Mouse (Mus musculus): ENCODE measurements around the gene Adgre5. TPM values are rescaled to one million over a fixed set of nuclear protein-coding genes. Genes with fewer than 3 reads are reported as not detected.
A peak's percentile ranks its signal among the peaks of the same experiment; 100 is the strongest.

The Adgre5 gene
- polyA plus RNA-seq, 1 experiment from 2014 or later = 12.2 TPM

DNA sequence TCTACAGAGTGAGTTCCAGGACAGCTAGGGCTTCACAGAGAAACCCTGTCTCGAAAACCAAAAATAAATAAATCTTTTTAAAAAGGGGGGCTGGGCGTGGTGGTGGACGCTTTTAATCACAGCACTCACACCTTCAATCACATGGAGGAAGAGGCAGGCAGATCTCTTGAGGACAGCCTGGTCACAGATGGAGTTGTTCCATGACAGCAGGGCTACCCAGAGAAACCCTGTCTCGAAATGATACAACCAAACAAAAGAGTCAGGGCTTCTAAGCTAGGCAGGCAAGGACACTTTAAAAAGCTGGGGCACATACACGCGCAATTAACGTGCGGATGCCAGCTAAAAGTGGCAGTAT, 26.5 kb downstream of the Adgre5 start:
- no peaks in the 10 kb centered on the region for H3K9me3 ChIP-seq (ENCODE audit: control insufficient read depth, low read length)
- DNase-seq (ENCODE audit: low spot score) (no peak), ATAC-seq (replicated peaks; ENCODE audit: low FRiP score) (peak; percentile 56; the same call in 1 of the 2 replicates)
- H3K27ac ChIP-seq (ENCODE audit: low read depth, low read length) = no peak overlapping the region
- H3K36me3 ChIP-seq (ENCODE audit: control insufficient read depth, insufficient read depth, low read length) = peaks cover 2% of the 10 kb centered on the region; the same call in 1 of the 2 replicates
- WGBS = 13% methylated on average over 8 of the region's 8 CpGs
- no peak overlapping the region for H3K9ac ChIP-seq (ENCODE audit: low read length)
- H3K27me3 ChIP-seq (ENCODE audit: control insufficient read depth, insufficient read depth, low read length) = no peaks in the 10 kb centered on the region
- peaks cover 7% of the 10 kb centered on the region; the same call in 1 of the 2 replicates for H3K4me1 ChIP-seq (replicated peaks; ENCODE audit: control insufficient read depth, insufficient read depth, low read length)
- H3K4me2 ChIP-seq (ENCODE audit: low read depth, low read length, severe bottlenecking) = peak overlapping the region; percentile 38; the same call in 1 of the 2 replicates
- peak overlapping the region; percentile 90 for H3K4me3 ChIP-seq (ENCODE audit: low read depth, low read length)

DNA sequence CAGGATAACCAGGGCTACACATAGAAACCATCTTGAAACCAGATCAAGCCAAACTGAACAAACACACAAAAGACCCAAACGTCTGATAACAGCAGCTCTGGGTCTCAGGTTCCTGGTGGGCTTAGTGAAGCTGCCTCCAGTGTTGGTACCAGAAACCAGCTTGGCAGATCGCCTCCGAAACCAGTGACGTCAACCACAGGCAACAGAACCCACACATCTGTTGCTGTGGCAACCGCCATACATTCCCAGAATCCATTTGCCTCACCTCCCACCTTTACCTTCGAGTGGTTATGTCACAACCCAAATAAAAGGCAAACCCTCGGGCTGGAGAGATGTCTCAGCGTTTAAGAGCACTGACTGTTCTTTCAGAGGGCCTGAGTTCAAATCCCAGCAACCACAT, 33.6 kb downstream of the Adgre5 start:
- Histone ChIP-seq H3K27me3 (ENCODE audit: control insufficient read depth, insufficient read depth, low read length) (no peaks in the 10 kb centered on the region), H3K9ac (ENCODE audit: low read length) (no peak overlapping the region), H3K36me3 (ENCODE audit: control insufficient read depth, insufficient read depth, low read length) (no peaks in the 10 kb centered on the region), H3K4me3 (ENCODE audit: low read depth, low read length) (no peak overlapping the region), H3K27ac (ENCODE audit: low read depth, low read length) (no peak overlapping the region), H3K4me1 (replicated peaks; ENCODE audit: control insufficient read depth, insufficient read depth, low read length) (no peaks in the 10 kb centered on the region), H3K4me2 (ENCODE audit: low read depth, low read length, severe bottlenecking) (no peak overlapping the region), H3K9me3 (ENCODE audit: control insufficient read depth, low read length) (no peaks in the 10 kb centered on the region)
- ATAC-seq (replicated peaks; ENCODE audit: low FRiP score) (no peak), DNase-seq (ENCODE audit: low spot score) (no peak)
- 82% methylated on average over 8 of the region's 8 CpGs for WGBS

DNA sequence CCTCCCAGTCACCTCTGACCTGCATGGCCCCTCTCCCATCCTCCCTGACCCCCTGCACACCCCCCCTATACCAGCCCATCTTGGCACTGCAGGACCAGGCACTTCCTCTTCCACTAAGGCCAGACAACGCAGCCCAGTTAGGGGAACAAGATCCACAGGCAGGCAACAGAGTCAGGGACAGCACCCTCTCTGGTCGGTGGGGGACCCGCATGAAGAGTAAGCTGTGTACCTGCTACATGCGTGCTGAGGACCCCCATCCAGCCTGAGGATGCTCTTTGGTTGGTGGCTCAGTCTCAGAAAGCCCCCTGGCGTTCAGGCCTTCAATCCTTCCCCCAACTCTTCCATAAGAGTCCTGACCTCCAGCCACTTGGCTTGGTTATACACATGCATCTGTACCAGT, 34.7 kb downstream of the Adgre5 start:
- ATAC-seq (replicated peaks; ENCODE audit: low FRiP score) = no peak
- WGBS = 62% methylated on average over 5 of the region's 5 CpGs
- H3K4me1 ChIP-seq (replicated peaks; ENCODE audit: control insufficient read depth, insufficient read depth, low read length) = no peaks in the 10 kb centered on the region
- H3K4me3 ChIP-seq (ENCODE audit: low read depth, low read length) = no peak overlapping the region
- no peak overlapping the region for H3K27ac ChIP-seq (ENCODE audit: low read depth, low read length)
- H3K9me3 ChIP-seq (ENCODE audit: control insufficient read depth, low read length) = no peaks in the 10 kb centered on the region
- no peak overlapping the region for H3K4me2 ChIP-seq (ENCODE audit: low read depth, low read length, severe bottlenecking)
- no peak overlapping the region for H3K9ac ChIP-seq (ENCODE audit: low read length)
- no peaks in the 10 kb centered on the region for H3K36me3 ChIP-seq (ENCODE audit: control insufficient read depth, insufficient read depth, low read length)
- no peaks in the 10 kb centered on the region for H3K27me3 ChIP-seq (ENCODE audit: control insufficient read depth, insufficient read depth, low read length)
- DNase-seq (ENCODE audit: low spot score) = no peak

DNA sequence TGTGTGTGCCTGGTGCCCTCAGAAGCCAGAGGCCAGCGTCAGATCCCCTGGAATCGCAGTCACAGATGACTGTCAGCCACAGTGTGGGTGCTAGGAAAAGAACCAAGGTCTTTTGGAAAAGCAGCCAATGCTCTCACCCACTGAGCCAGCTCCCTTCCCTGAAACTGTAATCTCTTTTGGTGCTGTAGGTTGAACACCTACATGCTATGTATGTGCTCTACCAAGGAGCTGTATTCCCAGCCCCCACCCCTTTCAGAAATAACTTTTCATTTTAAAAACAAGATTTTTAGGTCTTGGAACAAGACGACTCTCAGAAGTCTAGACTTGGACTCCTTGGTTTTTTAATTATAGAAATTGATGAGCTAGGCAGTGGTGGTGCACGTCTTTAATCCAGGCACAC, 37.7 kb downstream of the Adgre5 start:
- DNase-seq (ENCODE audit: low spot score) (no peak), ATAC-seq (replicated peaks; ENCODE audit: low FRiP score) (no peak)
- no peak overlapping the region for H3K4me2 ChIP-seq (ENCODE audit: low read depth, low read length, severe bottlenecking)
- peaks cover 1% of the 10 kb centered on the region; the same call in 1 of the 2 replicates for H3K4me1 ChIP-seq (replicated peaks; ENCODE audit: control insufficient read depth, insufficient read depth, low read length)
- no peak overlapping the region for H3K27ac ChIP-seq (ENCODE audit: low read depth, low read length)
- no peaks in the 10 kb centered on the region for H3K36me3 ChIP-seq (ENCODE audit: control insufficient read depth, insufficient read depth, low read length)
- no peaks in the 10 kb centered on the region for H3K9me3 ChIP-seq (ENCODE audit: control insufficient read depth, low read length)
- WGBS = 80% methylated on average over 4 of the region's 4 CpGs
- H3K27me3 ChIP-seq (ENCODE audit: control insufficient read depth, insufficient read depth, low read length) = no peaks in the 10 kb centered on the region
- no peak overlapping the region for H3K9ac ChIP-seq (ENCODE audit: low read length)
- H3K4me3 ChIP-seq (ENCODE audit: low read depth, low read length) = no peak overlapping the region

DNA sequence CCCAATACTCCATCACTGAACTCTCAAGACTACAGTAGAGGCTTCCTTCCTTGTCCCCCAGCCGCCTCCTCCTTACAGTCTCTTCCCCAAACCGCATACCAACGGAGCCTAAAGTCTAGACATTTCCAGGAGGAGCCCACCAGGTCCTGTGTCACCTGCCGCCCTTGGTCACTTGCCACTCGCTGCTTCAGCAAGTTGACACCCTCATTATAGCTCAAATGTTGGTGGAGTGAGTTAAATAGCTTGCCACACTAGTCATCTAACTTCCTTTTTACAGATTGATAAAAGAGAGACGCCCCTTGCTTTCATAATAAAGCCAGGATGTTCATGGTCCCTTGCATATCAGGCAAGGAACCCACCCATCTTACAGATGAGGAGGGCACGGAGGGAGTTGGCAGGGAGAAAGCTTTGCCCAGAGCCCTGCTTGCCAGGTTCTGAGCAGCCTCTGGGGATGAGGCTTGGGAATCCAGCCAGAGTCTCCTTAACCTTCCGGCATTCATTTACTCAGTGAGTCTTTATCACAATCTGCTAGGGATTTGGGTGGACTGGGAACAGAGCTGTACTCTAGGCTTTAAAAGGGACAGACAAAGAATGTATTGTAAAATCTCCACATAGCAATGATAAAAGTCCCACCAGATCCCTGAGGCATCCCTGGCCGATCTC, 40.6 kb downstream of the Adgre5 start:
- Histone ChIP-seq H3K27ac (ENCODE audit: low read depth, low read length) (no peak overlapping the region), H3K27me3 (ENCODE audit: control insufficient read depth, insufficient read depth, low read length) (no peaks in the 10 kb centered on the region), H3K4me2 (ENCODE audit: low read depth, low read length, severe bottlenecking) (no peak overlapping the region), H3K4me3 (ENCODE audit: low read depth, low read length) (no peak overlapping the region), H3K4me1 (replicated peaks; ENCODE audit: control insufficient read depth, insufficient read depth, low read length) (peaks cover 1% of the 10 kb centered on the region; the same call in 1 of the 2 replicates), H3K9me3 (ENCODE audit: control insufficient read depth, low read length) (no peaks in the 10 kb centered on the region), H3K36me3 (ENCODE audit: control insufficient read depth, insufficient read depth, low read length) (no peaks in the 10 kb centered on the region), H3K9ac (ENCODE audit: low read length) (no peak overlapping the region)
- ATAC-seq (replicated peaks; ENCODE audit: low FRiP score) = no peak
- no peak for DNase-seq (ENCODE audit: low spot score)
- WGBS = 84% methylated on average over 9 of the region's 9 CpGs

DNA sequence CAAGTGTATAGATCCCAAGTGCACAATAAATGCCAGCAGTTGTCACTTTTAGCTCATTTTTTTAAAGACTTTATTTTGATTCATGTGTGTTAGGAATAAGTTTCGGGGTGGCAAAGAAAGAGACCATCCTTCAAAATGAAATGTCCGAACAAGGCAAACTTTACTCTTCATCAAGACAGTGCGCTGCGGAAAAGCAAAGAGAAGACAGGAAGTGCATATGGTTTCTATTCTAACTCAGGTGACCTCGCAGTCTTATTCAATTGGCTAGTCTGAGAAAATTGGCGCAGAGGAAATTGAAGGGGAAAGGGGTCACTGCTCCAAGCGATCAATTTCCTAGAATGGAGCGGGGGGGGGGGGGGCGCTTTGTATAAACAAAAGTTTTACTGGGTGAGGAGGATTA, 41.6 kb downstream of the Adgre5 start:
- Histone ChIP-seq H3K27me3 (ENCODE audit: control insufficient read depth, insufficient read depth, low read length) (no peaks in the 10 kb centered on the region), H3K4me1 (replicated peaks; ENCODE audit: control insufficient read depth, insufficient read depth, low read length) (peaks cover 1% of the 10 kb centered on the region; the same call in 1 of the 2 replicates), H3K4me2 (ENCODE audit: low read depth, low read length, severe bottlenecking) (peak overlapping the region; percentile 95), H3K4me3 (ENCODE audit: low read depth, low read length) (peak overlapping the region; percentile 92), H3K27ac (ENCODE audit: low read depth, low read length) (peak overlapping the region; percentile 51), H3K9me3 (ENCODE audit: control insufficient read depth, low read length) (no peaks in the 10 kb centered on the region), H3K36me3 (ENCODE audit: control insufficient read depth, insufficient read depth, low read length) (no peaks in the 10 kb centered on the region), H3K9ac (ENCODE audit: low read length) (peak overlapping the region; percentile 93)
- DNase-seq (ENCODE audit: low spot score) = no peak
- whole genome bisulfite sequencing = 49% methylated on average over 9 of the region's 9 CpGs
- no peak for ATAC-seq (replicated peaks; ENCODE audit: low FRiP score)

DNA sequence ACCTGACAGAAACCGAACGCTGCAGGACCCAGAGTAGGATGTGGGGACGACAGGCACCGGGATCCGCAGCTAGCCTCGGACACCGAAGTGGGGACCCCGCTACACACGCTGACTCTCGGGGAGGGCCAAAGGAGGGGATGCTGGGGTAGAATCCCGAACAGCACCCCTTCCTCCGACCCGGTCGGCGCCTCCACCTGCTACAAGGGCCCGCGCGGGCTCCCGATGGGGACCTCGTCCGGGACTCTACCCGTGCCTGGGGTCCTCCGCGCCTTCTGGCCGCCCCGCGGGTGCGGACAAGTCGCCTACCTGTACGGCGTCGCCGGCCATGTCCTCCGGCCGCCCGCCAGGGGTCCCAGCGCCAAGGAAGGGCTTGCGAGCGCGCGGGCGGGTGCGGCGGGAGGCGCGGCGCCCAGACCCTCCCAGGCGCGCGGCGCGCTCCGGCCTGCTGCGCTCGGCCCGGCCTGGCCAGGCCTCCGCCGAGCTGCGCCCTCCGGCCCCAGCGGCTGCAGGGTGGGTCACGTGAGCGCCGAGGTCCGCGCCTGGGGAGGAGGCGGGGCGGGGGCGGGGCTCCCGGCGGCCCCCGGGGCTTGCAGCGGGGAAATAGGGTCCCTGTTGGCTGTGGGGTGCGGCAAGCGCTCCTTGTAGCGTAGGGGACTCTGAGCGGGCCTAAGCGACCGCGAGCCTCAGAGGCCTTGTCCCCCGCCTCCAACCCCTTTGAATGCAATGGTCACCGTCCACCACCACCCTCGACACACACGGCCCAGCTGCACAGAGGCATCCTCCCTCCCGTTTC, 42.3 kb downstream of the Adgre5 start, which contains the start of gene Pkn1:
Gene Pkn1 (minus strand): TSS at position 519 of the 793 bp plus-strand sequence.
- peak within 1 kb of the TSS; percentile 51 for H3K27ac ChIP-seq (ENCODE audit: low read depth, low read length)
- peaks cover 1% of the 10 kb centered on the region; the same call in 1 of the 2 replicates for H3K4me1 ChIP-seq (replicated peaks; ENCODE audit: control insufficient read depth, insufficient read depth, low read length)
- H3K4me2 ChIP-seq (ENCODE audit: low read depth, low read length, severe bottlenecking) = peak within 1 kb of the TSS; percentile 95
- H3K9ac ChIP-seq (ENCODE audit: low read length) = peak within 1 kb of the TSS; percentile 93
- H3K9me3 ChIP-seq (ENCODE audit: control insufficient read depth, low read length) = no peaks in the 10 kb centered on the region
- H3K27me3 ChIP-seq (ENCODE audit: control insufficient read depth, insufficient read depth, low read length) = no peaks in the 10 kb centered on the region
- under 1% methylated on average over 49 of the region's 85 CpGs for WGBS
- DNase-seq (ENCODE audit: low spot score) (peak; percentile 92), ATAC-seq (replicated peaks; ENCODE audit: low FRiP score) (peak; percentile 94)
- no peaks in the 10 kb centered on the region for H3K36me3 ChIP-seq (ENCODE audit: control insufficient read depth, insufficient read depth, low read length)
- peak within 1 kb of the TSS; percentile 92 for H3K4me3 ChIP-seq (ENCODE audit: low read depth, low read length)

DNA sequence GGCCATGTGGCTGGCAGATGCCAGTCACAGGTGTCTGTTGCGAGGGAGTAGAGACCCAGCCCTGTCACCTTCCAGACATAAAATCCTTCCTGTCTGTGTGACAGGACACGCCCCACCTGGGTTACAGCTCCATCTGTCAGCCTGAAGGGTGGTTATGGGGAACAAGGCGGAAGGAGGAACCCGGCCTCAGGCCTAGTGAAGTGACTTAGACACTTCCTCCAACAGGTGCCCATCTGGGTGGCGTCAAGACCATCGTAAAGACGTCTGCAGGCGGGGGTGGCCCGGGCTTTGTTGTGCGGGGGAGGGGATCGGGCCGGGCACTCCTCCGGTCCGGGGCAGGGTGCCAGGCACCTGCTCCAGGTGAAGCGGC, 42.9 kb downstream of the Adgre5 start:
- WGBS = 5% methylated on average over 15 of the region's 15 CpGs
- Histone ChIP-seq H3K27ac (ENCODE audit: low read depth, low read length) (no peak overlapping the region), H3K4me3 (ENCODE audit: low read depth, low read length) (peak overlapping the region; percentile 92), H3K4me1 (replicated peaks; ENCODE audit: control insufficient read depth, insufficient read depth, low read length) (peaks cover 1% of the 10 kb centered on the region; the same call in 1 of the 2 replicates), H3K36me3 (ENCODE audit: control insufficient read depth, insufficient read depth, low read length) (no peaks in the 10 kb centered on the region), H3K9ac (ENCODE audit: low read length) (peak overlapping the region; percentile 93), H3K9me3 (ENCODE audit: control insufficient read depth, low read length) (no peaks in the 10 kb centered on the region), H3K27me3 (ENCODE audit: control insufficient read depth, insufficient read depth, low read length) (no peaks in the 10 kb centered on the region), H3K4me2 (ENCODE audit: low read depth, low read length, severe bottlenecking) (peak overlapping the region; percentile 95)
- ATAC-seq (replicated peaks; ENCODE audit: low FRiP score) (peak; percentile 25), DNase-seq (ENCODE audit: low spot score) (no peak)
